Mouse (Mus musculus) CH12F3 (cell line): ENCODE results near the gene Gm9833.

ENCODE experiments used
- in situ Hi-C: fragments of 300-500 bp; cut with MboI; formaldehyde crosslinking; loops from 2 replicates; pipeline ENCODE4 v1.14.3; 2020; ENCODE audit warnings: low sequenced_read_pairs

Gm9833 gene

GRCm38 (mm10) chr3:10121956-10122739, 34.2 kb downstream of the Gm9833 start:
- in situ Hi-C loops, result no loop called here

GRCm38 (mm10) chr3:10123615-10124014, 35.7 kb downstream of the Gm9833 start:
- in situ Hi-C loops, result no loop called here

- in situ Hi-C loops, result no loop called here
These were observed 36.2 kb downstream of the Gm9833 start for GRCm38 (mm10) chr3:10124071-10124470.

- in situ Hi-C loops, result no loop called here
These were observed 37.4 kb downstream of the Gm9833 start for GRCm38 (mm10) chr3:10125301-10125700.

GRCm38 (mm10) chr3:10126036-10126435, 38.1 kb downstream of the Gm9833 start:
- in situ Hi-C loops, result no loop called here

GRCm38 (mm10) chr3:10126502-10126901, 38.6 kb downstream of the Gm9833 start:
- in situ Hi-C loops, result no loop called here

- in situ Hi-C loops, result no loop called here
These were observed 39.0 kb downstream of the Gm9833 start for GRCm38 (mm10) chr3:10126952-10127351.

GRCm38 (mm10) chr3:10127505-10127904, 39.6 kb downstream of the Gm9833 start:
- in situ Hi-C loops, result no loop called here
